Mouse (Mus musculus): Measurements from ENCODE around the gene Ldhc.

- no peak for TF ChIP-seq CTCF (IDR thresholded peaks at IDR 0.05; ENCODE audit: insufficient read depth, low read depth, low read length)
- no peak for TF ChIP-seq POLR2A (IDR thresholded peaks at IDR 0.05; ENCODE audit: insufficient read depth, low read depth, low read length)
Measured at GRCm38 (mm10) chr7:46837073-46837472, 23.9 kb upstream of the Ldhc start.

All from olfactory bulb, adult 2 months (tissue).